Mouse (Mus musculus): Measurements from ENCODE around the gene Pnpo. TPM values are rescaled to one million over a fixed set of nuclear protein-coding genes. Genes with fewer than 3 reads are reported as not detected.

Gene Pnpo
- total RNA-seq, 1 experiment = 24.0 TPM

DNA sequence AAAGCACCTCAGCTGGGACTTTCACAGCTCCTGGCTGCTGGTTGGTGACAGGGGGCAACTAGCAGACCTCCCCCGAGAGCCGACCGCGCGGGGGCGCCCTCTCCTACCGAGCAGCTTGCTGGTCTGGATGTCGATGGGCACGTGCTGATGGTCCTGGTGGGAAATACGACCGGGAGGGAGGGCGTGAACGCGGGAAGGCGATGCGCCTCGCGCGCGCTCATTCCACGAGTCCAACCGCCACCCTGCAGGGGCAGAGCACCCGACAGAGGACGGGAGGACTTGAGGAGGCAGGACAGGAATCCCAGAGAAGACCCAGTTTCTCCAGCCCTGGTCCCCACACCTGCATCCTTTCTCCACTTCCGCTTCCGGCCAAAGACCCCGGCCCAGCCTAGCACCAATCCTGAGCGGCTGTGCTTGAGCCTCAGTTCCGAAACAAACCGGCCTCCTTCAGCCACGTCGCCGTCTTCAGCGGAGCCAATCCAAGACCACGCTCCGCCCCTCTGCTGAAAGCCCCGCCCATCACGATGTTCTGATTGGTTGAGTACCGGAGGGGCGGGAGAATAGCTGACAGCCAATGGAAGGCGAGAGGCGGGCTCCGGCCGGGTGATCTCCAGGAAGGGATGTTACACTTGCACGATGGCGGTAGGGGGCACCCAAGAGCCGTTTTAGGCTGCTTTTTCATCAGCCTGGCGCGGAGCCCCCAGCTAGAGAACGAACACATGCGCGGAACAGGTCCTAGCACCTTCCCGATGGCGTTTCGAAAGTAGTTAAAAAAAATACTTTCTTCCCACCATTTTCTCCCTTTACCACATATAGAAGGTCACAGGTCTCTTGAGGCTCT, 27.5 kb downstream of the Pnpo start, which contains the start of gene Cdk5rap3:
Gene Cdk5rap3 (minus strand): TSS at position 453 of the 841 bp plus-strand sequence.
- peak; percentile 65 for TF ChIP-seq ZC3H11A (IDR thresholded peaks at IDR 0.05; ENCODE audit: borderline replicate concordance, low read depth, low read length)
- no peak for TF ChIP-seq MAFK (IDR thresholded peaks at IDR 0.05; ENCODE audit: insufficient read depth, low read depth, low read length)
- TF ChIP-seq HCFC1 (IDR thresholded peaks at IDR 0.05; ENCODE audit: borderline replicate concordance, insufficient read depth, low read length) = peak; percentile 64; the same call in 1 of the 2 replicates
- TF ChIP-seq CHD2 (IDR thresholded peaks at IDR 0.05; ENCODE audit: low read depth, low read length) = peak; percentile 86
- Histone ChIP-seq H3K36me3 (ENCODE audit: control insufficient read depth, insufficient read depth, low read length, poor library complexity, severe bottlenecking) (peaks cover 16% of the 10 kb centered on the region; the same call in 1 of the 2 replicates), H3K27ac (ENCODE audit: insufficient read depth, low read depth, low read length, poor library complexity, severe bottlenecking) (peak within 1 kb of the TSS; percentile 80), H3K9me3 (ENCODE audit: control insufficient read depth, insufficient read depth, low read depth, low read length) (no peaks in the 10 kb centered on the region), H3K4me1 (ENCODE audit: control insufficient read depth in 2 of 2, insufficient read depth in 2 of 2, low read length in 2 of 2, poor library complexity in 1 of 2) (peaks cover 0 to 4% of the 10 kb centered on the region in 2 experiments; a peak in 1 of 4 replicates), H3K4me3 (ENCODE audit: insufficient read depth in 1 of 2, low read depth in 1 of 2, low read length in 2 of 2, poor library complexity in 1 of 2, severe bottlenecking in 1 of 2) (peak within 1 kb of the TSS; percentile 78 to 92), H3K9ac (ENCODE audit: insufficient read depth, low read depth, low read length, poor library complexity, severe bottlenecking) (peak within 1 kb of the TSS; percentile 85)
- peak; percentile 99 for DNase-seq (ENCODE audit: low read depth, low spot score)
- in situ Hi-C loops (cut with MboI; ENCODE audit: low sequenced_read_pairs in 2 of 2, unreplicated experiment in 2 of 2) = no loop called here

DNA sequence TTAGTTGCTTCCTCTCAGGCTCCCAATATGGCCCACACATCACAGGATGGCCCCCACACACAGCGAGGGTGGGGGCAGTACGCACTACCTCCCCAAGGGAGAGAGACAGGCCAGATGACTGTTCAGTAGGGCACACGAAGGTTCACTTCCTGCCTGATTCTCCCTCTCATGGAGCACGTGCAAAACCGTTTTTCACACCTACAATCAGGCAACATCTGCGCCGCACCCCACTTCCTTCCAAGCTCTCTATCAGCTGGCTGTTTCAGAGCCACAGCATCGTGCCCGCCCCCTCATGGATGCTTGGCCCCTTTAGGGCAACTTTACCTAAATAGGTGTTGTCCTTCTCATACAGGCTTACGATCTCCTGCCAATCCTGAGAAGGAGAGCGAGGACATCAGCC, 31.1 kb downstream of the Pnpo start:
- Histone ChIP-seq H3K4me3 (ENCODE audit: insufficient read depth in 1 of 2, low read depth in 1 of 2, low read length in 2 of 2, poor library complexity in 1 of 2, severe bottlenecking in 1 of 2) (no peak overlapping the region), H3K27ac (ENCODE audit: insufficient read depth, low read depth, low read length, poor library complexity, severe bottlenecking) (no peak overlapping the region), H3K9ac (ENCODE audit: insufficient read depth, low read depth, low read length, poor library complexity, severe bottlenecking) (no peak overlapping the region; the same call in 1 of the 2 replicates), H3K36me3 (ENCODE audit: control insufficient read depth, insufficient read depth, low read length, poor library complexity, severe bottlenecking) (peaks cover 42% of the 10 kb centered on the region), H3K4me1 (ENCODE audit: control insufficient read depth in 2 of 2, insufficient read depth in 2 of 2, low read length in 2 of 2, poor library complexity in 1 of 2) (peaks cover 0 to 6% of the 10 kb centered on the region in 2 experiments; a peak in 1 of 4 replicates), H3K9me3 (ENCODE audit: control insufficient read depth, insufficient read depth, low read depth, low read length) (no peaks in the 10 kb centered on the region)
- DNase-seq (ENCODE audit: low read depth, low spot score) = no peak
- in situ Hi-C loops (cut with MboI; ENCODE audit: low sequenced_read_pairs in 2 of 2, unreplicated experiment in 2 of 2) = loop anchor here (5.0 kb wide), 2 partner anchors 40 to 45 kb away; no protein-coding TSS in a partner anchor
- TF ChIP-seq ZNF384 (IDR thresholded peaks at IDR 0.05; ENCODE audit: low read depth, low read length) (no peak), ZC3H11A (IDR thresholded peaks at IDR 0.05; ENCODE audit: borderline replicate concordance, low read depth, low read length) (no peak), CHD2 (IDR thresholded peaks at IDR 0.05; ENCODE audit: low read depth, low read length) (no peak)

GRCm38 (mm10) chr11:96910003-96910402, 33.8 kb downstream of the Pnpo start:
- in situ Hi-C loops (cut with MboI; ENCODE audit: low sequenced_read_pairs in 2 of 2, unreplicated experiment in 2 of 2) = loop anchor here (5.0 kb wide), 2 partner anchors 38 to 43 kb away; no protein-coding TSS in a partner anchor
- DNase-seq (ENCODE audit: low read depth, low spot score) = peak; percentile 78
- TF ChIP-seq ZC3H11A (IDR thresholded peaks at IDR 0.05; ENCODE audit: borderline replicate concordance, low read depth, low read length) (peak; percentile 80), HCFC1 (IDR thresholded peaks at IDR 0.05; ENCODE audit: borderline replicate concordance, insufficient read depth, low read length) (no peak), CHD2 (IDR thresholded peaks at IDR 0.05; ENCODE audit: low read depth, low read length) (no peak)
- H3K4me3 ChIP-seq (ENCODE audit: insufficient read depth in 1 of 2, low read depth in 1 of 2, low read length in 2 of 2, poor library complexity in 1 of 2, severe bottlenecking in 1 of 2) = no peak overlapping the region
- peaks cover 57% of the 10 kb centered on the region for H3K36me3 ChIP-seq (ENCODE audit: control insufficient read depth, insufficient read depth, low read length, poor library complexity, severe bottlenecking)
- H3K4me1 ChIP-seq (ENCODE audit: control insufficient read depth in 2 of 2, insufficient read depth in 2 of 2, low read length in 2 of 2, poor library complexity in 1 of 2) = peaks cover 0 to 9% of the 10 kb centered on the region in 2 experiments; a peak in 1 of 4 replicates
- H3K27ac ChIP-seq (ENCODE audit: insufficient read depth, low read depth, low read length, poor library complexity, severe bottlenecking) = no peak overlapping the region
- H3K9ac ChIP-seq (ENCODE audit: insufficient read depth, low read depth, low read length, poor library complexity, severe bottlenecking) = no peak overlapping the region
- no peaks in the 10 kb centered on the region for H3K9me3 ChIP-seq (ENCODE audit: control insufficient read depth, insufficient read depth, low read depth, low read length)

DNA sequence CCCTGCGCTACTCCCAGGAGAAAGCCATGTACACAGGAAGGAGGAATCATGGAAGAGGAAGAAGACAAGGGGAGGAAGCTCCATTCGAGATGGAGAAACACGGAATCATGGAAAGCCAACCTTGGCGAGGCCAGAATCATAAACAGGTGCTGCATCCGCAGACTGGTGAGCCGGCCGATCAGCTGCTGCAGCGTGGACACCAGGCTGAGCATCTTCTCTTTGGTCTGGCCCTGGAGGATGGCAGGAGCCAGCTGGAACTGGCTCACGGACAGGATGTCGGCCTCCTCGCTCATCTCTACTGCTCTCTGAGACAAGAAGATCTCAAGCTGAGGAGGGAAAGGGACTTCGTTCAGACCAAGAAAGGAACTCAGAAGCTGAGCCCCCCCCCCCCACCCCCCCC, 35.2 kb downstream of the Pnpo start:
- Histone ChIP-seq H3K9me3 (ENCODE audit: control insufficient read depth, insufficient read depth, low read depth, low read length) (no peaks in the 10 kb centered on the region), H3K36me3 (ENCODE audit: control insufficient read depth, insufficient read depth, low read length, poor library complexity, severe bottlenecking) (peaks cover 51% of the 10 kb centered on the region)

More for the DNA sequence above, 35.2 kb downstream of the Pnpo start:
- in situ Hi-C loops (cut with MboI; ENCODE audit: low sequenced_read_pairs in 2 of 2, unreplicated experiment in 2 of 2) = no loop called here
- DNase-seq (ENCODE audit: low read depth, low spot score) = no peak
- H3K27ac ChIP-seq (ENCODE audit: insufficient read depth, low read depth, low read length, poor library complexity, severe bottlenecking) = no peak overlapping the region
- peaks cover 0 to 7% of the 10 kb centered on the region in 2 experiments; a peak in 1 of 4 replicates for H3K4me1 ChIP-seq (ENCODE audit: control insufficient read depth in 2 of 2, insufficient read depth in 2 of 2, low read length in 2 of 2, poor library complexity in 1 of 2)
- no peak overlapping the region for H3K9ac ChIP-seq (ENCODE audit: insufficient read depth, low read depth, low read length, poor library complexity, severe bottlenecking)
- TF ChIP-seq ZNF384 (IDR thresholded peaks at IDR 0.05; ENCODE audit: low read depth, low read length) (no peak), ZC3H11A (IDR thresholded peaks at IDR 0.05; ENCODE audit: borderline replicate concordance, low read depth, low read length) (no peak), HCFC1 (IDR thresholded peaks at IDR 0.05; ENCODE audit: borderline replicate concordance, insufficient read depth, low read length) (no peak), MAFK (IDR thresholded peaks at IDR 0.05; ENCODE audit: insufficient read depth, low read depth, low read length) (no peak), CHD2 (IDR thresholded peaks at IDR 0.05; ENCODE audit: low read depth, low read length) (no peak)
- no peak overlapping the region for H3K4me3 ChIP-seq (ENCODE audit: insufficient read depth in 1 of 2, low read depth in 1 of 2, low read length in 2 of 2, poor library complexity in 1 of 2, severe bottlenecking in 1 of 2)

Data from ES-E14 (cell line).